Mouse (Mus musculus): Measurements from ENCODE around the gene Uba2.
A peak's percentile ranks its signal among the peaks of the same experiment; 100 is the strongest.
"Not testable (repeated sequence)": the region's sequence is repeated elsewhere in the genome, so short reads cannot be mapped to it uniquely, and the experiment has no call there.

The Uba2 gene

GRCm38 (mm10) chr7:34169454-34169853 lies at the start of gene Uba2:
Gene Uba2, minus strand, starts transcription at chr7:34169599.
- DNase-seq (ENCODE audit: low read depth, low spot score) = no peak

- no peak for DNase-seq (ENCODE audit: low read depth, low spot score)
These were observed 49.1 kb upstream of the Uba2 start for GRCm38 (mm10) chr7:34218496-34218895.

DNA sequence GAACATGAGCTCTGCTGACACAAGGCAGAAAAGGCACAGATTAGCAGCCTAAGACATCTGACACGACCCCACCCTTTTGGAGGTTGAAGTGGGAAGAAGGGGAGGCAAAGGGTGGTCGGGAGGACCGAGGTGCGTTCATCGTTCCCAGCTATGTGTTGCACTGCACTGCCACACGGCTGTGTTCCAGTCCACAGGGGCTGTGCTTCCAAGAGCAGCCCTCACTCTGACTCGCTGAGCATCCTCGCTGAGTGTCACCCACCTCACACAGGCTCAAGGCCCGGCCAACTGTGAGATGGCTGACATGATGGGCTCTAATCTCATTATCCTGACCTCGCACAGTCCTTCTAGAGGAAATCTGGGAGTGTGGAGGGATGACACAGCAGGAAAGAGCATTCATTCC lies 47.1 kb upstream of the Uba2 start:
- DNase-seq (ENCODE audit: low read depth, low spot score) = no peak

- DNase-seq (ENCODE audit: low read depth, low spot score) = peak; percentile 94
These were observed 46.1 kb upstream of the Uba2 start for GRCm38 (mm10) chr7:34215481-34215880.

DNA sequence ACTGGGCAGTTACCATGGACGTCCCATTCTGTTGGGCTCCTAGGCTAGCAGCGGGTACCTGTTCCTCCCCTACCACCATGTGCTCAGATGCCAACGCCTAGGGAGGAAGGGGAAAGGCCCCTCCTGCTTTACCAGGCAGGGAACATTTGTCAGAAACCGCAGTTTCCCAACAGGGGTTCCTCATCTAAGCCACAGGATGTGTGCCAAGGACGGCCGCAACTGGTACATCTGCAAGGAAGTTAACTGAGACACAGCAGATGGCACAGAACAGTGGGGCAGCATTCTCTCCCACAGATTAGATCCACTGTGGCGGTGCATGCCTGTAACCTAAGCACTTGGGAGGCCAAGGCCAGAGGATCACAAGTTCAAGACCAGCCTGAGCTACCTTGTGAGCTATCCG lies 45.2 kb upstream of the Uba2 start:
- DNase-seq (ENCODE audit: low read depth, low spot score) = no peak

GRCm38 (mm10) chr7:34213281-34213680 lies 43.9 kb upstream of the Uba2 start:
- no peak for DNase-seq (ENCODE audit: low read depth, low spot score)

GRCm38 (mm10) chr7:34208027-34208745 lies 38.8 kb upstream of the Uba2 start:
- peak; percentile 57 for DNase-seq (ENCODE audit: low read depth, low spot score)

DNA sequence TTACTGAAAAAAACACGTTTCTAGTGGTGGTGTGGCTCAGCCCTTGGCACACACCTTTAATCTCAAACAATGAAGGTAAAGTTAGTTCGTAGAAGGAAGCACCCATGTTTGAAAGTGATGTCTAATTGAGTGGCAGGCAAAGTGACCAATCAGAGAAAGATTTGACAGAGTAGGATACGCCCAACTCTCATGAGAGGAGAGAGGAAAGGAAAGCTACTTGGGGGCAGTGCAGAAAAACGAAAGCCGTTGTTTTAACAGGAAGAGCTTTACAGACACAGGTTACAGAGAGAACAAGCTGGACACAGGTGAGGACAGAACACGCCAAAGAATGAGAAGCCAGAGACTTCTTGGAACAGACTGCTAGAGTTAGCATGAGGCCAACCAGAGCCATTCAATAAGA lies 36.9 kb upstream of the Uba2 start:
- no peak for DNase-seq (ENCODE audit: low read depth, low spot score)

DNA sequence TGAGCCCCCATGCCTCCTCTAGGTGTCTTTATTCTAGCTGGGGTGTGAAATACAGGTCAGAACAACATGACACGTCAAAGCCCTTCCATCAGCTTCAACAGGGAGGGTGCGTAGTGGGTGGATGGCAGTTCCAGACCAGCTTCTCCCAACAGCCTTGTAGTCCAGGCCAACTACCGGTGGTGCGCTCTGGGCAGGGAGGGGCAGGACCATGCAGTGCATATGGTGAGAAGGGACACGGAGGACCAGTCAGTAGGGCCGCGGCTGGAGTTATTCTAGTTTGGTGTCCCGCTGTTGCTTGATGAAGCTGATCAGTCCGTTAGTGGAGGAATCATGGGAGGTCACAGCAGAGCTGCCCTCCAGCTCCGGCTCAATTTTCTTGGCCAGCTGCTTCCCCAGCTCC lies 32.7 kb upstream of the Uba2 start:
- DNase-seq (ENCODE audit: low read depth, low spot score) = not testable (repeated sequence)

DNA sequence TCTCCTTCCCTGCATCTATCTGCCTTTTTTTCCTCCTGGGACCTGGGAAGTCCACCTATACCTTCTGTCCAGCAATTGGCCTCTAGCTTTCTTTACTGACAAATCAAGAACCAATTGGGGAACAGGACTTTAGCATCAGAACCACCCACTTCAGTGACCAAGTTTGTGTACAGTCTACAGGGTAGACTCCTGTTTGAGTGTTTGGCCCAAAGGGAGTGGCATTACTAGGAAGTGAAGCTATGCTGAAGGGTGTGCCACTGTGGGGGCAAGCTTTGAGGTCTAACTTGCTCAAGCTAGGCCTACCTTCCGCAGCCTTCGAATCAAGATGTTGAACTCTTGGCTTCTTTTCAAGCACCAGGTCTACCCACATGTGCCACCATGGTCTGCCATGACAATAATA lies 31.4 kb upstream of the Uba2 start:
- no peak for DNase-seq (ENCODE audit: low read depth, low spot score)

- no peak for DNase-seq (ENCODE audit: low read depth, low spot score)
These were observed 28.9 kb upstream of the Uba2 start for GRCm38 (mm10) chr7:34198346-34198745.

DNA sequence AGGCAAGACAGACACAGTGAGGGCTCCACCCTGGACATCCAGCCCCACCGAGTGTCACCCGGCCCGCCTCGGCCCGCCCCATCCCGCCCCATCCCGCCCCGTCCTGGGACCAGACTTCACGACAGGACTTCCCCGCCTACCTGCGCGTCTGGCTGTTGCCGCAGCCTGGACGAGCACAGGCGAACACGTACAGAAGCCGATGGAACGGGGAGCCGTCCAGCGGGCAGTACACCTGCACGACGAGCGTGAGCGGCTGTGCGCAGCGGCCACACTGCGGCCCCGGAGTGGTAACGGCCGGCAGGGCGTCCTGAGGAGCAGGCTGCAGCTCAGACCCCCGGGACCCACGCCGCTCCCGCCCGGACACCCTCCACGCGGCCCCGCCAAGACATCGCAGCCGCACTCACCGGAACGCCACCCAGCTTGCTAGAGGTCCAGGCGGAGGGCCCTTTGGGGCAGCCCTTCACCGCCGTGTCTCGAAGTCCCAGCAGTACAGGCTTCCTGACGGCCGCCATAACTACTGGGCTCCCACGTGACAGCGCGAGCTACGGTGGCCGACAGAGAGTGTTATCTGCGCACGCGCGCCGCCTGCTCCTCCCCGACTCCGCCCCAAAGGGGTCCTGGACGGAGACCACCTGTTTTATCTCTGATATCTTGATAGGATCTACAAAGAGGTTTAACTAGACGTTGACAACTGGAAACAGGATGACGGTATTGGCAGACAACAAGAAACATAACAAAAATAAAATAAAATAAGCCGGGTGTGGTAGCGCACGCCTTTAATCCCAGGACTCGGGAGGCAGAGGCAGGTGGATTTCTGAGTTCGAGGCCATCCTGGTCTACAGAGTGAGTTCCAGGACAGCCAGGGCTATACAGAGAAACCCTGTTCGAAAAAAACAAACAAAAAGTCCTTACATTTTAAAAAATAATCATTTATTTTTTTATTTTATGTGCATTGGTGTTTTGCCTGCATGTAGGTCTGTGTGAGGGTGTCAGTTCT lies 27.0 kb upstream of the Uba2 start, which contains the start of gene Pdcd2l:
Gene Pdcd2l, minus strand, starts transcription at position 530 of the 997 bp plus-strand sequence.
- peak; percentile 89 for DNase-seq (ENCODE audit: low read depth, low spot score)

GRCm38 (mm10) chr7:34195632-34196031 lies 26.2 kb upstream of the Uba2 start:
- no peak for DNase-seq (ENCODE audit: low read depth, low spot score)

- DNase-seq (ENCODE audit: low read depth, low spot score) = no peak
These were observed 23.4 kb upstream of the Uba2 start for GRCm38 (mm10) chr7:34192825-34193224.

DNA sequence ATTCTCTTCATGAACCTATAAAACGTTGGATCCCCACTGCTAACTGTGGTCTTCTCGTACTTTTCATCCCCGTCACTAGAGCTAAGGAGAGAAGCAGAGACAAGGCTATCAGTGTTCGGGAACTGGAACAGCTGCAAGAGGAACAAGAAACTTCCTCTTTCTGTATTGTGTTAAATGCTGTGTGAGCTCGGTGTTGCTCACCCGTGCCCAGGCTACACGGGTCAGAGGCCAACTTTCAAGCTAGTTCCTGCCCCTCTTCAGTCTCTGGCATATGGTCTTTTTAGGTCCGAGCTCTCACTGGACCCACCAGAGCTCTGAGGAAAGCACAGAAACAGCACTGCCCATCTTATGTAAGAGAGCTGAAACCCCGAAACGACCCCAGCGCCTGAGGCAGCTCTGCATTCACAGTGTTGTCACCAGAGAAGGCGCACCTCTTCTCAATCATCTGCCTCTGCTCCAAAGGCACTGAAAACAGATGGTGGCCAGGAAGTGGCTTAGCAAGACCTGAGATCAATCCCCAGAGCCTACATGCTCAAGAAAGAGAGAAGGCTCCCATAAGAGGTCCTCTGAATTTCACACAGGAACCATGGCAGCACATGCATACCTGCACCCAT lies 20.1 kb upstream of the Uba2 start:
- no peak for DNase-seq (ENCODE audit: low read depth, low spot score)

GRCm38 (mm10) chr7:34183794-34184193 lies 14.4 kb upstream of the Uba2 start:
- DNase-seq (ENCODE audit: low read depth, low spot score) = no peak

DNA sequence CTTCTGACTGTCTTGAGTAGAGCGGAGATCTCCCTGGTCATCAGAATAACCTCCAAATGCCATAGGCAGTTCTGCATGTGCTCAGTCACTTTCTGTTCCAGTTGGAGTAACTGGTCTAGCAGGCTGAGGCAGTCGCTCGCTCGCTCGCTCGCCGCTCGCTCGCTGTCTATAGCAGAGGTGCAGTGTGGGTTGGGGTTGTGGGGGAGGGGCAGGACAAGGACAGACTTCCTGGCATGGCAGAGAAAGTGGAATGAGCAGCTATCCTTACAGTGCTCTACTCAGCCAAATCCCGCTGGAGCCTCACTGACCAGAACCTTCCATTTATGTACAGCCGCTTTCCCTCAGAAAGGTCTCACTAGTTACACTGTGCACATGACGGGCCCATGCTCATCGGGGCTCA lies 14.0 kb upstream of the Uba2 start:
- DNase-seq (ENCODE audit: low read depth, low spot score) = no peak

DNA sequence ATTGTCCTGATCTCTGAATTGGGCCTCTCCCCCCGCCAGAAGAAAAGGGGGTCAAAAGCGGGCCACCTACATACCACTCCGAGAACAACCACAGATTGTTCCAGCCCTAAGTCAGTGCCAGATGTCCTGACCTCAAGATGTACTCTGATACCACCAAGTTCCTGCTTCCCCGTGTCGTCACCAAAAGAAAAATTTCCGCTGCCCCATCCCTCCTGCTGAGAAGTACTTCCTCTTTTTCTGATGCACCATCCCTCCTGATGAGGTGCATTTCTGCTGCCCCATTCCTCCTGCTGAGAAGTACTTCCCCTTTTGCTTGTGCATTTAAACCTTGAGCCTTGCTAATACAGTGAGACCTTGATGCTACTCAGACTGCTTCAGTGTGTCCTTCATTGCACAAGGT lies 6.8 kb upstream of the Uba2 start:
- DNase-seq (ENCODE audit: low read depth, low spot score) = not testable (repeated sequence)

GRCm38 (mm10) chr7:34172251-34172650 lies 2.9 kb upstream of the Uba2 start:
- no peak for DNase-seq (ENCODE audit: low read depth, low spot score)

- DNase-seq (ENCODE audit: low read depth, low spot score) = peak; percentile 83
These were observed 738 bp downstream of the Uba2 start for GRCm38 (mm10) chr7:34168470-34169251.

DNA sequence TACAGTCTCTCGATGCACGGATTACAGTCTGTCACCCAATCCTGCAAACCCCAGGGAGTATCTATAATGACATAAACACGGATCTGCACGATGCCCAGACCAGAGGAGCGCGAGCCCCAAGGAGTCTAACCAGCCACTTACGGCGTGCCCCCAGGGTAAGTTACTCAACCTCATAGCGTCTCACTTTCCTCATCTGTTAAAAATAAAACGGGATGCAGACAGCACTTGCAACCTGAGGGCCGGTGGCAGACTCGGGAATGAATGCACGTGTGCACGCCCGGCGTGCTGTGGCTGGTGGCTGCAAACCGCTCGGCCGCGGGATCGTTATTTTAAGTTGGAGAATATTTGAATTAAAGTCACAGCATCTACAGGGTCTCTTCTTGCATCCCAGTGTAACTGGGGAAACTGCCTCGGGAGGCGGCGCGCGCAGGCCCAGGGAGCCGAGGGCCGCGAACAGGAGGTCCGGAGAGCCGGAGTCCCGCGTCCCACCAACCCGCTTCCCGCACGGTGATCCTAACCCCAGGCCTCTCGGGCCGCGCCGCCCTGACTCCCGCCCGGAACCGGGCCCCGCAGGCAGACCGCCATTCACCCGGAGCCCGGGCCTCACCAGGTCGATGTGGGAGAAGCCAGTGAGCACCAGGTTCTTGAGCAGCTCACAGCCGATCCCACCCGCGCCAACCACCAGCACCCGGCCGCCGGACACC lies 1.5 kb downstream of the Uba2 start:
- DNase-seq (ENCODE audit: low read depth, low spot score) = peak; percentile 79
